Mouse (Mus musculus) left cerebral cortex, postnatal 10 days (tissue): ENCODE results near the gene Tusc2. TPM values are rescaled to one million over a fixed set of nuclear protein-coding genes. Genes with fewer than 3 reads are reported as not detected.
A peak's percentile ranks its signal among the peaks of the same experiment; 100 is the strongest.

Experiments used
- DNase-seq, 2 experiments: peaks; one replicate each; pipeline ENCODE4 v3.0.0; 2021 to 2022; ENCODE audit warnings: low spot score in 2 of 2, mixed read lengths in 1 of 2; ENCODE audit errors: extremely low spot score in 1 of 2
- intact Hi-C: fragments of 180-260 bp; cut with DNase I; formaldehyde crosslinking; loops from one replicate; pipeline ENCODE4 v1.15.1; 2025
- total RNA-seq, 2 experiments: library from RNA; stranded (reverse); gene quantifications; 2 replicates each; pipeline ENCODE4 v1.2.3; 2021

The Tusc2 gene
- 10 to 100 TPM; 71.6 to 76.6 TPM for total RNA-seq

GRCm38 (mm10) chr9:107563029-107563581, at the start of gene Tusc2:
Tusc2 (plus strand) TSS chr9:107563255.
- intact Hi-C loops, result no loop called here
- peak; percentile 95 to 96 for DNase-seq

GRCm38 (mm10) chr9:107514303-107514955, 48.6 kb upstream of the Tusc2 start:
- DNase-seq, result peak; percentile 86
- intact Hi-C loops, result loop anchor here (1.0 kb wide), 1 partner anchor 157 kb away; no protein-coding TSS in a partner anchor

GRCm38 (mm10) chr9:107520331-107520730, 42.7 kb upstream of the Tusc2 start:
- no peak for DNase-seq
- intact Hi-C loops, result no loop called here

GRCm38 (mm10) chr9:107521190-107521589, 41.9 kb upstream of the Tusc2 start:
- intact Hi-C loops, result no loop called here
- no peak for DNase-seq

- no peak for DNase-seq
- intact Hi-C loops, result no loop called here
Observed at GRCm38 (mm10) chr9:107521711-107522399, 41.2 kb upstream of the Tusc2 start.

GRCm38 (mm10) chr9:107522400-107522711, 40.7 kb upstream of the Tusc2 start:
- intact Hi-C loops, result no loop called here
- DNase-seq, result no peak

- intact Hi-C loops, result no loop called here
- DNase-seq, result peak; percentile 76 to 84
Observed at GRCm38 (mm10) chr9:107526198-107527026, 36.6 kb upstream of the Tusc2 start.

- DNase-seq, result peak; percentile 95
- intact Hi-C loops, result loop anchor here (10.0 kb wide), 1 partner anchor 649 kb away; the partner anchor contains the start of gene Rbm15b
Observed at GRCm38 (mm10) chr9:107533791-107534407, 29.2 kb upstream of the Tusc2 start, which contains the start of gene Tmem115. Tmem115 (plus strand) TSS chr9:107533945.

- intact Hi-C loops, result loop anchor here (10.0 kb wide), 1 partner anchor 650 kb away; the partner anchor contains the start of gene Rbm15b
Observed at GRCm38 (mm10) chr9:107534408-107535202, 28.4 kb upstream of the Tusc2 start.

GRCm38 (mm10) chr9:107538231-107538630, 24.8 kb upstream of the Tusc2 start:
- DNase-seq, result no peak
- intact Hi-C loops, result loop anchor here (10.0 kb wide), 1 partner anchor 653 kb away; the partner anchor contains the start of gene Rbm15b

More at GRCm38 (mm10) chr9:107534408-107535202, 28.4 kb upstream of the Tusc2 start:
- peak in 1 of 2 experiments; percentile 65 for DNase-seq

GRCm38 (mm10) chr9:107538711-107539110, 24.3 kb upstream of the Tusc2 start:
- intact Hi-C loops, result loop anchor here (10.0 kb wide), 1 partner anchor 654 kb away; the partner anchor contains the start of gene Rbm15b
- no peak for DNase-seq

GRCm38 (mm10) chr9:107539940-107540339, 23.1 kb upstream of the Tusc2 start:
- DNase-seq, result no peak
- intact Hi-C loops, result loop anchor here (10.0 kb wide), 1 partner anchor 655 kb away; the partner anchor contains the start of gene Rbm15b

GRCm38 (mm10) chr9:107540420-107540819, 22.6 kb upstream of the Tusc2 start:
- intact Hi-C loops, result no loop called here
- no peak for DNase-seq

GRCm38 (mm10) chr9:107541005-107541404, 22.1 kb upstream of the Tusc2 start:
- intact Hi-C loops, result no loop called here
- no peak for DNase-seq

- intact Hi-C loops, result no loop called here
- peak; percentile 92 to 95 for DNase-seq
Observed at GRCm38 (mm10) chr9:107541474-107542351, 21.3 kb upstream of the Tusc2 start, which contains the start of the genes Cyb561d2 and Nprl2. Cyb561d2 (minus strand) TSS chr9:107542193. Nprl2 (plus strand) TSS chr9:107542226.

GRCm38 (mm10) chr9:107542352-107542686, 20.7 kb upstream of the Tusc2 start:
- DNase-seq, result no peak
- intact Hi-C loops, result no loop called here

- DNase-seq, result no peak
- intact Hi-C loops, result no loop called here
Observed at GRCm38 (mm10) chr9:107542721-107543120, 20.3 kb upstream of the Tusc2 start.
